Mouse (Mus musculus): ENCODE data around the gene Gfer.

GRCm38 (mm10) chr17:24672141-24672540 lies 23.8 kb downstream of the Gfer start:
- no peak for TF ChIP-seq POLR2A (IDR thresholded peaks at IDR 0.05; ENCODE audit: control insufficient read depth in 1 of 2, insufficient read depth in 1 of 2, low read depth in 1 of 2, low read length in 2 of 2, poor library complexity in 1 of 2)
- no peak for TF ChIP-seq BHLHE40 (IDR thresholded peaks at IDR 0.05; ENCODE audit: borderline replicate concordance, low read depth, low read length)
- no peak for TF ChIP-seq USF1 (IDR thresholded peaks at IDR 0.05; ENCODE audit: low read depth, low read length)
- TF ChIP-seq POLR2AphosphoS2 (IDR thresholded peaks at IDR 0.05; ENCODE audit: low read length) = no peak
- TF ChIP-seq MAX (IDR thresholded peaks at IDR 0.05; ENCODE audit: low read length) = no peak
- TF ChIP-seq ZNF384 (IDR thresholded peaks at IDR 0.05; ENCODE audit: low read depth, low read length) = no peak
- TF ChIP-seq ELF1 (IDR thresholded peaks at IDR 0.05; ENCODE audit: low read depth, low read length) = 0 out of 2 replicates have a peak, but pooled peaks have one; percentile 29
- TF ChIP-seq MAZ (IDR thresholded peaks at IDR 0.05; ENCODE audit: low read depth, low read length) = no peak
- TF ChIP-seq ZC3H11A (IDR thresholded peaks at IDR 0.05; ENCODE audit: low read depth, low read length) = no peak
- no peak for TF ChIP-seq USF2 (IDR thresholded peaks at IDR 0.05; ENCODE audit: borderline replicate concordance in 1 of 2, insufficient read depth in 1 of 2, low read depth in 1 of 2, low read length in 2 of 2)
- TF ChIP-seq CTCF (IDR thresholded peaks at IDR 0.05 in 2 of 3, conservative IDR thresholded peaks at IDR 0.05 in 1 of 3; ENCODE audit: control insufficient read depth in 1 of 3, insufficient read depth in 1 of 3, low read depth in 2 of 3, low read length in 3 of 3, poor library complexity in 1 of 3, severe bottlenecking in 1 of 3) = no peak
- no peak for TF ChIP-seq MAFK (IDR thresholded peaks at IDR 0.05; ENCODE audit: borderline replicate concordance, low read depth, low read length)

All from MEL (cell line).